Mouse (Mus musculus) stomach, embryonic 16.5 days (tissue): ENCODE measurements around the gene Arrdc5. TPM values are rescaled to one million over a fixed set of nuclear protein-coding genes. Genes with fewer than 3 reads are reported as not detected.

Experiments
- ATAC-seq: fragments of 200-750 bp; cut with Nextera tagmentation; 2 replicates; pipeline ENCODE4 v1.8.0; 2017; ENCODE audit warnings: moderate number of reproducible peaks, moderate TSS enrichment; ENCODE audit not compliant: insufficient read depth, low FRiP score
- H3K27ac ChIP-seq: fragments of 300-500 bp; sonication (generic); 2 replicates; pipeline ENCODE4 v1.5.1; 2014; ENCODE audit warnings: low read length
- H3K27me3 ChIP-seq: fragments of 300-500 bp; sonication (generic); 2 replicates; pipeline ENCODE4 v1.6.1; 2014; ENCODE audit warnings: low read length, control low read depth, mixed read lengths; ENCODE audit not compliant: control insufficient read depth, insufficient read depth
- H3K36me3 ChIP-seq: fragments of 300-500 bp; sonication (generic); 2 replicates; pipeline ENCODE4 v1.6.1; 2014; ENCODE audit warnings: low read length; ENCODE audit not compliant: control insufficient read depth, insufficient read depth
- H3K4me1 ChIP-seq: fragments of 300-500 bp; sonication (generic); 2 replicates; pipeline ENCODE4 v1.6.1; 2014; ENCODE audit warnings: low read length, control low read depth, mixed read lengths; ENCODE audit not compliant: control insufficient read depth, insufficient read depth
- H3K4me2 ChIP-seq: fragments of 300-500 bp; sonication (generic); 2 replicates; pipeline ENCODE4 v1.6.1; 2014; ENCODE audit warnings: low read depth, low read length, mixed read lengths
- H3K4me3 ChIP-seq: fragments of 300-500 bp; sonication (generic); replicated peaks from 2 replicates; pipeline ENCODE4 v1.5.1; 2014; ENCODE audit warnings: mild to moderate bottlenecking, low read length
- H3K9ac ChIP-seq: fragments of 300-500 bp; sonication (generic); 2 replicates; pipeline ENCODE4 v1.6.1; 2014; ENCODE audit warnings: low read length
- H3K9me3 ChIP-seq: fragments of 300-500 bp; sonication (generic); replicated peaks from 2 replicates; pipeline ENCODE4 v1.6.1; 2016; ENCODE audit warnings: low read length, control low read depth; ENCODE audit not compliant: control insufficient read depth
- WGBS: fragments of 180-500 bp; shearing (Covaris S2); extraction: QIAGEN DNeasy Blood & Tissue Kit; methylation state at CpG from one replicate; pipeline ENCODE4 v1.1.7; 2014; 5-methylcytosine and 5-hydroxymethylcytosine counted together
- polyA plus RNA-seq: library from polyadenylated mRNA; unstranded; fragments of >200 nt; fragmentation: Nextera tagmentation; extraction: Ambion mirVana; gene quantifications from 2 replicates; pipeline ENCODE4 v1.2.1, GENCODE M21; 2015

Gene Arrdc5
- polyA plus RNA-seq, 1 experiment from 2014 or later, result not detected

DNA sequence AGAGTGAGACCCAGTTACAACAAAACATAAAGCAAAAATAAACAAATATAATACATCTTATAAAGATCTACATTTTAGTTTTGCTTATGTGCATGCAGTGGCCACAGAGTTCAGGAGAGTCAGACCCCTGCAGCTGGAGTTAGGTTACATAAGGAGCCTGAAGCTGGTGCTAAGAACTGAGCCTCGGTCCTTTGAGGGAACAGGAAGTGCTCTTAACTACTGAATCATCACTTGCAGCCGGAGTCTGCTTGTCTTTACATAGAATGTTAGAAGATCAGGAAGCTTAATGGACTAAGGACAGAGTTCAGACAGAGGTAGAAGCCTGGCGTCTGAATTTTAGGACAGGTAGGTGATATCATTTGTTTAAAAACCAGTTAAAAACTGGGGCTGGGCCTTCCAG, 11.2 kb downstream of the Arrdc5 start:
- H3K4me2 ChIP-seq, result peak overlapping the region; percentile 65
- 20% methylated on average over 3 of the region's 3 CpGs for WGBS
- H3K27me3 ChIP-seq, result no peaks in the 10 kb centered on the region
- no peaks in the 10 kb centered on the region for H3K9me3 ChIP-seq
- H3K9ac ChIP-seq, result peak overlapping the region; percentile 81
- H3K36me3 ChIP-seq, result peaks cover 11% of the 10 kb centered on the region
- peak overlapping the region; percentile 99 for H3K27ac ChIP-seq
- peaks cover 36% of the 10 kb centered on the region for H3K4me1 ChIP-seq
- no peak for ATAC-seq
- peak overlapping the region; percentile 65 for H3K4me3 ChIP-seq

DNA sequence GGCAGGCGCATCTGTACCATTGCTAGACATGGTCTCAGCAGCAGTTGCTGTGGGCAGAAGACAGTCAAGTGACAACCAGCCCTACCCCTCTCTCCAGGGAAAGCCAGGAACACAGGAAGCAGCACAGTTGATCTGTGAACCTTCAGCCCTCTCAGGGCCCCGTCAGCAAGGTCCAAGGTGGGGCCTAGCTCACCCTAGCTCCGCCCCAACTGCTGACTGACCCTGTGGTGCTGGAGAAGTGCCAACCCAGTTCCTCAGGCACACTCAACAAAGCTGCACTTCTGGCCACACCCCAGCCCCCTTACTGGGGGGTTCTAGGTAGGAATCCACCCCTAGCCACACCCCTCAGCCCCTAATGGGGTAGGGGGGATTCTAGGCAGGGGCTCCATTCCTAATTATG, 12.3 kb downstream of the Arrdc5 start:
- H3K4me3 ChIP-seq, result peak overlapping the region; percentile 31
- peak overlapping the region; percentile 65 for H3K9ac ChIP-seq

DNA sequence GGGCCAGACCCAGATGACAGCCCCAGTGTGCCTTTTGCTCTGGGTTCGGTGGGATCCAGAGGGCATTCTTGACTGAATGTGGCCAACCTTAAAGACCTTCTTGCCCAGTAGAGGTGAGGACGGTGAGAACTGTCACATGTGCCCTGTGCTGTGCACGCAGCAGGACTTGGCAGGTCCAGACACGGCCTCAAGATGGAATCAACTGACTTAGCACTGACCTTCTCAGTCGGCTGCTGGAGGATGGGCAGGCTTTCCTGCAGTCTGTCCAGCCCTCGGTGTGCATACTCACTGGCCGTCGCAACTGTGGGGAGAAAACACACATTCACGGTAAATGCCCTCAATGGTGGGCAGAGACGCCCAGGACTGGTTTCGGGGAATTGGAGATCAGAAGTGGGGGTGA, 14.1 kb downstream of the Arrdc5 start:
- ATAC-seq, result no peak
- H3K9ac ChIP-seq, result no peak overlapping the region
- no peaks in the 10 kb centered on the region for H3K9me3 ChIP-seq
- no peak overlapping the region for H3K4me3 ChIP-seq
- H3K27ac ChIP-seq, result no peak overlapping the region
- H3K36me3 ChIP-seq, result peaks cover 19% of the 10 kb centered on the region
- peaks cover 32% of the 10 kb centered on the region for H3K4me1 ChIP-seq
- no peaks in the 10 kb centered on the region for H3K27me3 ChIP-seq
- WGBS, result 90% methylated on average over 11 of the region's 11 CpGs
- H3K4me2 ChIP-seq, result no peak overlapping the region

More for the DNA sequence above, 12.3 kb downstream of the Arrdc5 start:
- Histone ChIP-seq H3K27me3 (no peaks in the 10 kb centered on the region), H3K9me3 (no peaks in the 10 kb centered on the region), H3K27ac (peak overlapping the region; percentile 99), H3K4me1 (peaks cover 36% of the 10 kb centered on the region), H3K4me2 (peak overlapping the region; percentile 65), H3K36me3 (peaks cover 11% of the 10 kb centered on the region)
- ATAC-seq, result peak; percentile 13
- WGBS, result 35% methylated on average over 3 of the region's 3 CpGs

DNA sequence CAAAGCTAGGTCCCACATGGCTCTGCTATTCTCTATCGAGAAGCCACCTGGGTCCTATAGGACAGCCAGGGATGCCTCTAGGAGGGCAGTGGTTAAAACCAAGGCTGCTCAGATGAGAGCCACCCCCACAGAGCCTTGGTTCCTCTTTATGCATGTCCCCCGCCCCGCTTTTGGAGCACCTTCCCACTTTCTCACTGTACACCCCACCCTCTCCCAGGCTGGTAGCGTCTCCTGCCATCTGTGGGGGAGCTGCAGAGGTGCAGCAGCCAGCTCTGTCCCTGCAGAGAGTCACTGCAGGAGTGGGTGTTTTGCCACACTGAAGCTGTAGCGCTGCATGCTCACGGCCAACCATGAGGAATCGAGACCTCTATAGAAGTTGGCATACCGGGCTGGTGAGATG, 16.8 kb downstream of the Arrdc5 start:
- Histone ChIP-seq H3K4me3 (no peak overlapping the region), H3K4me2 (no peak overlapping the region), H3K36me3 (peaks cover 26% of the 10 kb centered on the region), H3K9ac (no peak overlapping the region), H3K27me3 (no peaks in the 10 kb centered on the region), H3K9me3 (no peaks in the 10 kb centered on the region), H3K27ac (0 out of 2 replicates have a peak overlapping the region, but pooled peaks have one; percentile 7), H3K4me1 (peaks cover 22% of the 10 kb centered on the region)
- WGBS, result 87% methylated on average over 8 of the region's 8 CpGs
- ATAC-seq, result no peak

DNA sequence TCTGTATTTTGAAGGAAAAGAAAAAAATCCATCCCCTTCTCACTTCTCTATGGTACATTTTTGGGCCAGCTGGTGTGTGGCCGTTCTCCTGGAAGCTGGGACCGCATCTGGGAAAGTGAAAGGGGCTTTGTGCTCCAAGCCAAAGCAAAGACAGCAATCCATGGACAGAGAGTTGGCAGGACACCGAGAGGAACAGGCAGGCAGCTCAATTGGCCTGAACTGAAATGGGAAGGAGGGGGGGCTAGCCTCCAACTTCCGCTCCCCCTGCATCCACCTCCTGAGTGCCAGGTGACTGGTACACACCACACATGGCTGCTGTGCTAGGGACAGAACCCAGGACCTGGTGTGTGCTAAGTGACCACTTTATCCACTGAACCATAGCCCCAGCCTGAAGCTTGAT, 17.3 kb downstream of the Arrdc5 start:
- peaks cover 26% of the 10 kb centered on the region for H3K36me3 ChIP-seq
- ATAC-seq, result no peak

DNA sequence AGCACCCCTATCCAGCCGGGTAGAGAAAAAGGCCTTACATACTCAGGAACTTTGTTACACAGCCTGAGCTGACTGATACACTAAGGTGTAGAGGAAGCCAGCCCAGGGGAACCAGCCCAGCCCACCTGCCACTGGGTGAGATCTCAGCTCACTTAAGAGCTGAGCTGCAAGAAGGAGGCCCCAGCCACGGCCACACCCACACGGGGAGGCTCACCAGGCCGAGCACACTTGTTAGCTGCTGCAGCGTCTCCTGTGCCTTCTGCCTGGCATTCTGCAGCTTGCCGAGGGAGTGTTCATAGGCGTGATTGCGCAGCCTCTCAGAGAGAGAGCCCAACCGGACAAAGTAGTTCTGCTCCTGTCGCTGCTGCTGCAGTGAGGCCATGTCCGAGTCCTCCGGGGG, 18.9 kb downstream of the Arrdc5 start:
- no peak for ATAC-seq
- Histone ChIP-seq H3K4me3 (no peak overlapping the region), H3K4me1 (peaks cover 15% of the 10 kb centered on the region), H3K27ac (no peak overlapping the region), H3K36me3 (peaks cover 26% of the 10 kb centered on the region), H3K9ac (no peak overlapping the region), H3K4me2 (no peak overlapping the region), H3K9me3 (no peaks in the 10 kb centered on the region), H3K27me3 (no peaks in the 10 kb centered on the region)
- 87% methylated on average over 12 of the region's 12 CpGs for WGBS

More for the DNA sequence above, 17.3 kb downstream of the Arrdc5 start:
- Histone ChIP-seq H3K9ac (no peak overlapping the region), H3K9me3 (no peaks in the 10 kb centered on the region), H3K27me3 (no peaks in the 10 kb centered on the region), H3K4me2 (no peak overlapping the region), H3K27ac (0 out of 2 replicates have a peak overlapping the region, but pooled peaks have one; percentile 7), H3K4me3 (no peak overlapping the region), H3K4me1 (peaks cover 18% of the 10 kb centered on the region)
- WGBS, result 84% methylated on average over 4 of the region's 4 CpGs

DNA sequence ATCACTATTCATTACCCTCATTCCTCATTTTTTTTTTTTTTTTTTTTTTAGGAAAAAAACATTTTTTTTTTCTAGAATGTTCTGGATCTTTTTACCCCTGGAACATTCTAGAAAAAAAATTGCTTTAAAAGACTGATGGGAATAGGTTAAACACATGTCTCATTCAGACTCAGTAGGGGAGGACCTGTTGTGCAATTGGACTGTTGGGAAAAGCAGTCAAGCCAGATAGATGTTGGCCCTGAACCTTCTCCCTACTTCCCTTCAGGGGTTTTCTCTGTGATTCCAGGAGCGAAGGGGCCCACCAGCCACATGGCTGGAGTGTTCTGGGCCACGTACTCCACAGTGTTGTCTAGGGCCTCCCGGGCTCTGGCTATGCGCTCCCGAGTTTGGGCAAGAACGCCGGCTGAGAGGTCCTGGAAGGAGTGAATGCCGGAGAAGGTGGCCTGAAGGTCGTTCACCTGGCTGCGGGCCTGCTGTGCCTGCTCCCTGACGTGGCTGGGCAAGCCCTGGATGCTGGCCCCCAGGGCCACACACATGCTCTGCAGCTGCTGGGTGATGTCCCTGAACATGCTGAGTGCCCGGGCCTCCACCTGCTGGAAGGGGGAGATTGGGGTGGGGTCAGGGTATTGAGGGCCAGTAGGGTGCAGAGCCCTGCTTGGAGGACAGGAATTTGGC, 20.5 kb downstream of the Arrdc5 start:
- ATAC-seq, result no peak
- Histone ChIP-seq H3K4me3 (no peak overlapping the region), H3K4me1 (peaks cover 15% of the 10 kb centered on the region), H3K4me2 (no peak overlapping the region), H3K9ac (no peak overlapping the region), H3K36me3 (peaks cover 14% of the 10 kb centered on the region), H3K9me3 (no peaks in the 10 kb centered on the region), H3K27me3 (no peaks in the 10 kb centered on the region), H3K27ac (no peak overlapping the region)
- 86% methylated on average over 12 of the region's 12 CpGs for WGBS

DNA sequence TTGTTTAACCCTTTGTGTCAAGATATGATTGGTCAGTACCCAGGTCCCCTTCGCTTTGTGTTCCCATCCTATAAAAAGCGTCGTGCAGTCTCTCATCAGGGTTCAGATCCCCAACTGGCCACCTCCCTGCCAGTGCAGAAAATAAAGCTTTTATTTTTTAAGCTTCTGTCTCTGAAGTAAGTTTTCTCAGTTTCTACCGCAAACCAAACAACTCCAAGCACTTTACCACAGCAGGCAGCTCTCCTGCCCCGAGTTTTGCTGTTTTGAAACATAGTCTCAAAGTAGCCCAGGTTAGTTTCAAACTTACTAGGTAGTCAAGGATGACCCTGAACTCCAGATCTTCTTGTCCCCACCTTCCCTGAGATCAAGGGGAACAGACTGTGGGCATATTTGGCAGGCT, 21.7 kb downstream of the Arrdc5 start:
- Histone ChIP-seq H3K36me3 (peaks cover 14% of the 10 kb centered on the region), H3K4me1 (peaks cover 18% of the 10 kb centered on the region), H3K9me3 (no peaks in the 10 kb centered on the region), H3K27ac (peak overlapping the region; percentile 97; the same call in 1 of the 2 replicates), H3K27me3 (no peaks in the 10 kb centered on the region), H3K4me3 (no peak overlapping the region), H3K4me2 (no peak overlapping the region), H3K9ac (no peak overlapping the region; the same call in 1 of the 2 replicates)
- ATAC-seq, result no peak
- 88% methylated on average over 5 of the region's 5 CpGs for WGBS

DNA sequence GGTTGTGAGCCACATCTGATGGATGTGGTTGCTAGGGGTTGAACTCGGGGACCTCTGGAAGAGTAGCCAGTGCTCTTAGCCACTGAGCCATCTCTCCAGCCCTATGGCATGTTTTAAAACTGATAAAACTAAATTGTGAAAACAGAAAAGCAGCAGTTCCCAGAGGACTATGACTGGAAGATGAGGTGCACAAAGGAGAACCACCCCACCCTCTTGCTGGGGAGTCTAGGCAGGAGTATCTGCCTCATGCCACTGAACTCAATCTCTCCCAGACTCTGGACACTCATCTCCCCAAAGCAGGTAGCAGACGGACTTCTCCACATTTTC, 22.6 kb downstream of the Arrdc5 start:
- Histone ChIP-seq H3K9me3 (no peaks in the 10 kb centered on the region), H3K27me3 (no peaks in the 10 kb centered on the region), H3K9ac (peak overlapping the region; percentile 57; the same call in 1 of the 2 replicates), H3K36me3 (peaks cover 14% of the 10 kb centered on the region), H3K4me1 (peaks cover 25% of the 10 kb centered on the region), H3K4me3 (peak overlapping the region; percentile 72; the same call in 1 of the 2 replicates), H3K4me2 (peak overlapping the region; percentile 69), H3K27ac (peak overlapping the region; percentile 97)
- 34% methylated on average over 2 of the region's 2 CpGs for WGBS
- ATAC-seq, result no peak
